Mouse (Mus musculus) ES-Bruce4 (cell line): ENCODE measurements at regions not wholly inside any gene's neighbourhood (a gene's known extent, or its start where the extent isn't known, plus 50 kb on each side); places are given as distances from the start of the nearest gene placed in this dataset.
A peak's percentile ranks its signal among the peaks of the same experiment; 100 is the strongest.

Experiments
- H3K27ac ChIP-seq: 2 replicates; pipeline ENCODE4 v1.5.1; 2012; ENCODE audit warnings: low read length, inconsistent platforms; ENCODE audit not compliant: insufficient read depth
- H3K27me3 ChIP-seq: 2 replicates; pipeline ENCODE4 v1.6.1; 2012; ENCODE audit warnings: mild to moderate bottlenecking, low read length, inconsistent platforms; ENCODE audit not compliant: control insufficient read depth, poor library complexity, insufficient read depth, severe bottlenecking
- H3K36me3 ChIP-seq: 2 replicates; pipeline ENCODE4 v1.6.1; 2012; ENCODE audit warnings: inconsistent platforms, mild to moderate bottlenecking, low read length, moderate library complexity; ENCODE audit not compliant: control insufficient read depth, poor library complexity, insufficient read depth, severe bottlenecking
- H3K4me1 ChIP-seq: one replicate; pipeline ENCODE4 v1.8.1; 2011; ENCODE audit warnings: low read length; ENCODE audit not compliant: control insufficient read depth, insufficient read depth
- H3K4me3 ChIP-seq: 2 replicates; pipeline ENCODE4 v1.5.1; 2011; ENCODE audit warnings: low read depth, mild to moderate bottlenecking, low read length
- H3K9ac ChIP-seq: 2 replicates; pipeline ENCODE4 v1.6.1; 2012; ENCODE audit warnings: low read depth, mild to moderate bottlenecking, inconsistent platforms; ENCODE audit not compliant: poor library complexity, severe bottlenecking
- H3K9me3 ChIP-seq: replicated peaks from 2 replicates; pipeline ENCODE4 v1.6.1; 2012; ENCODE audit warnings: mild to moderate bottlenecking, low read length, inconsistent platforms; ENCODE audit not compliant: control insufficient read depth, poor library complexity, insufficient read depth, severe bottlenecking
- CTCF ChIP-seq: IDR thresholded peaks from one replicate; pipeline ENCODE4 v1.8.1; 2011; ENCODE audit warnings: low read depth, low read length
- EP300 ChIP-seq: IDR thresholded peaks from 2 replicates; pipeline ENCODE4 v1.6.1; 2011; ENCODE audit warnings: low read depth, low read length; ENCODE audit not compliant: insufficient read depth
- POLR2A ChIP-seq: IDR thresholded peaks from one replicate; pipeline ENCODE4 v1.8.1; 2011; ENCODE audit warnings: low read length; ENCODE audit not compliant: insufficient read depth

DNA sequence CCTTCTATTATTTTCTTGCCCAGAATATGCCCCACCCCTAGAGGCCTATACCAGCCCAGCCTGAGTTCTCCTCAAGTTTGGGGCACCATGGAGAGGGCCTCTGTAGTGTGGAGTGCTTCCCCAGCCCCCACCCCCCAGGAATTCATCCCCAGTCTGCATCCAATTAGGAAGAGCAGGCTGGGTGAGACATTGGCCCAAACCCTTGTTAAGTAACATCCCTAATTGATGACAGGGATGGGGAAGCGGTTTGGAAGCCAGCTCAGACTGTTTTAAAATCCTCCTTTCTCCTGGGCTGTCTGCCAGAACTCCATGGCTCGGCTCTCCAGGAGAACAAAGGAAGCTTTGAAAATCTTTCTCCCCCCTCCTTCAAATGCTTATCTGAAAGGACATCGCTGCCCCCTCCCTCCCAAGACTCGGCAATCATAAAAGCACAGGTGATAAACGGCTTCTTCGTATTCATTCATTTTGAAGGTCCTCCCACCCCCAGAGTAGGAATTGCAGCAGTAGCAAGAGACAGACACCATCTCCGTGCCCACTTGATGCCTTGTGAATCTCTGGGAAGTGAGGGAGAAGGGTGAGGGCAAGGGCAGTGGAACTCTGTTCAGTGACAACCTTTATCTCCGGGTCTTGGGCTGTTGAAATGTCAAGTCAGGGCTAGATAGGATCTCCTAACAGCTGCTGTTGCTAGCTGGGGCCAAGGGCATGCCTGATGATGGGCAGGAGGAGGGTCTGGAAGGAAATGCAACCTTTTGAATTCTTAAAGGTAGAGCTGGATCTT, 280.3 kb upstream of the 4931429L15Rik start:
- Histone ChIP-seq H3K9me3 (peaks cover 18% of the 10 kb centered on the region), H3K9ac (no peak overlapping the region), H3K4me3 (no peak overlapping the region), H3K36me3 (no peaks in the 10 kb centered on the region), H3K27ac (no peak overlapping the region), H3K27me3 (no peaks in the 10 kb centered on the region), H3K4me1 (no peaks in the 10 kb centered on the region)
- no peak for TF ChIP-seq EP300
- no peak for TF ChIP-seq CTCF
- TF ChIP-seq POLR2A, result no peak

DNA sequence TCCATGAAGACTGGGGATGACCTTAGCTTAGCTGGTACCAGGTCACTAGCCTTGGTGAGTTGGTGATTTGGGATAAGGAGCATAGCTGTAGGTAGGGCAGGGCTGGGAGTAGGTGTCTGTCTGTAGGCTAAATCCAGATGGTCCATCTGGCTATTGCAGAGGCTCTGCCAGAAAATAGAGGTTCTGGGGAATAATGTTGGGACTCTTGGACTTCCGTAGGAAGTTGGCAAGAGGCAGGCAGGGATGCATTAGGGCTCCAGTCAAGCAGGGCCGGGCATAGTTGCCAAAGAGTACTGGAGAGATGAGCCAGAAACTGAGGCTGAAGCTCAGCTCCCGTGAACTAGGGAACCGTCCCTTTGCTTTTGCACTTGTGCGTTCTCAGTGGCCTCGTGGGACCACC, 278.7 kb upstream of the 4931429L15Rik start:
- Histone ChIP-seq H3K36me3 (no peaks in the 10 kb centered on the region), H3K27me3 (no peaks in the 10 kb centered on the region), H3K4me3 (no peak overlapping the region), H3K9me3 (peaks cover 26% of the 10 kb centered on the region), H3K9ac (no peak overlapping the region), H3K4me1 (no peaks in the 10 kb centered on the region), H3K27ac (no peak overlapping the region)
- TF ChIP-seq CTCF (no peak), EP300 (no peak)

DNA sequence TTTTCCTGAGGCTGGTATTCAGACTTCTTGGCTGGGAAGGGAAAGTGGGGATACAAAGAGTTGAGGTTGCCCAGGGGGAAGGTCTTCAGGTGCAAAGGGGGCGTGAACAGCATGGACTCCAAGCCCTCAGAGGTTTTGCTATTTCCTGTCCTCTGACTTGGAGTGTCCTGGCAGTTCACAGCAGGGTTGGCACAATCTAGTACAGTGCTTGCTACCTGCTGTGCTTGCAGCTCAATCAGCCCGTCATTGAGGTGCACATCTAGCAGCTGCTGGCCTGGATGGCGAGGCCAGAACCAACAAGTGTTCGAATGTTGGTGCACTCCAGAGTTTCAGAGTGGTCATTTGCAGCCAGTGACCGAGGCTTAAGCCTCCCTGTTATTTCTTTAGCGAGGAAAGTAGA, 273.7 kb upstream of the 4931429L15Rik start:
- Histone ChIP-seq H3K27ac (no peak overlapping the region), H3K9ac (no peak overlapping the region), H3K9me3 (peaks cover 14% of the 10 kb centered on the region), H3K4me1 (no peaks in the 10 kb centered on the region), H3K4me3 (no peak overlapping the region), H3K36me3 (no peaks in the 10 kb centered on the region), H3K27me3 (no peaks in the 10 kb centered on the region)
- no peak for TF ChIP-seq CTCF
- TF ChIP-seq EP300, result no peak

DNA sequence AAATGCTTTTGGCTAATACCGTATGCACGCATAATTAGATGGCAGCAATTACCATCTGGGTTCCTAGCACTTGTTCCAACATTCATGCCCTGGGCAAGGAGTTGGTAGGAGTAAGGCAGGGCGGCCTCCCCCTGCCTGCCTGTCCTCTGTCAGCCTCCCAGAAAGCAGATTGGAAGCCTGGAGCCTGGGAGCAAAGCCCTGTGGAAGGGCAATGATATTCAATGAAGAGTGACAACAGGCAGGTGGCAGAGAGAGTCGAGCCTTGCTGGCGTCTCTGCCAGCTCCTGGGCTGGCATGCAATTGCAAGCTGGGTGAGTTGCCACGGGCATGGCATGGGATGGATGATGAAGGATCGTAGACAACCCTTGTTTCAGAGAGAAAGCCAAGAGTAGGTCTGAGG, 273.1 kb upstream of the 4931429L15Rik start:
- no peak overlapping the region for H3K4me3 ChIP-seq
- no peak for TF ChIP-seq CTCF
- TF ChIP-seq POLR2A, result no peak
- no peak for TF ChIP-seq EP300
- no peaks in the 10 kb centered on the region for H3K4me1 ChIP-seq
- H3K27me3 ChIP-seq, result no peaks in the 10 kb centered on the region
- peaks cover 13% of the 10 kb centered on the region for H3K9me3 ChIP-seq
- no peak overlapping the region for H3K9ac ChIP-seq
- no peaks in the 10 kb centered on the region for H3K36me3 ChIP-seq
- no peak overlapping the region for H3K27ac ChIP-seq

DNA sequence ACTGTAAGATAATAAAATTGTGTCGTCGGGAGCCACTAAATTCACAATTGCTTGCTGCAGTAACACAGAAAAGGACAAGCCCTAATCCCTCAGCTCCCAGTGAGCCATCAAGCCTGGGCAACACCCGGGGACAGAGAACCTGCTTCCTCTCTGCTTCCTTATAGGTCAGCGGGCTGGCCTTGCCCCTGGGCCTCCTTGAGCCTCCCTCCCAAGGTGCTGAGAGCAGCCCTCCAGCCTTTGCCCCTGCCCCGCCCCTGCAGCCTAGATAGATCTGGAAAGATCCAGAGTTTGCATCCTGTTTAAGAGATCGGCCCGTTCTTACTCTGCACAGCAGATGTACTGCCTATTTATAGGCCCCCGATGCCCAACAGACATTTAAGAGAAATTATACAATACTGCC, 267.0 kb upstream of the 4931429L15Rik start:
- Histone ChIP-seq H3K4me3 (no peak overlapping the region), H3K27ac (no peak overlapping the region), H3K4me1 (peaks cover 2% of the 10 kb centered on the region), H3K9ac (no peak overlapping the region), H3K27me3 (no peaks in the 10 kb centered on the region), H3K9me3 (peaks cover 27% of the 10 kb centered on the region), H3K36me3 (no peaks in the 10 kb centered on the region)
- no peak for TF ChIP-seq EP300
- TF ChIP-seq POLR2A, result no peak
- no peak for TF ChIP-seq CTCF

DNA sequence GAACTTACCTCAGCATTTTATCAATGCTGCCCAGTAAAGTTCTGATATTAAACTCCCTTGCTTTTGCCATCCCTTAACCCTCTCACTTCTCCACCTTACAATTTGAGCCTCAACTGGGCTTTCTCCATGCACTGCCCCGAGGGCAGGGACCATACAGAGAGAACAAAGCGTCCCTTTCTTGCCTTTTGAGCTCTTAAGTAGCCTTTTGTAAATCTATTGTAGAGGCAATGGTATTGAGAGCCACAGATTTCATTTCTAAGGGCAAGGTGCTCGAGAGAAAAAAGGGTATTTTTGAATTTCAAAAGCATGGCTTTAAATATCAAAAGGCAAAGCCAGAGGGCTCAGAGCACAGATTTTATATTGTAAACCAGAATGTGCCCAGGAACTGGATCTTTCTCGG, 262.1 kb upstream of the 4931429L15Rik start:
- no peaks in the 10 kb centered on the region for H3K36me3 ChIP-seq
- H3K4me3 ChIP-seq, result no peak overlapping the region
- H3K4me1 ChIP-seq, result peaks cover 2% of the 10 kb centered on the region
- TF ChIP-seq EP300, result peak; percentile 64; the same call in 1 of the 2 replicates
- no peak for TF ChIP-seq CTCF
- no peak overlapping the region for H3K27ac ChIP-seq
- peaks cover 47% of the 10 kb centered on the region for H3K9me3 ChIP-seq
- no peak overlapping the region for H3K9ac ChIP-seq
- no peaks in the 10 kb centered on the region for H3K27me3 ChIP-seq
